Mouse (Mus musculus) C2C12 (cell line): ENCODE results near the gene Matn1. TPM values are rescaled to one million over a fixed set of nuclear protein-coding genes. Genes with fewer than 3 reads are reported as not detected.

Source experiments
- H3K27me3 ChIP-seq: one replicate; pipeline ENCODE4 v1.6.1; 2011; ENCODE audit not compliant: control insufficient read depth, insufficient read depth, insufficient read length
- H3K36me3 ChIP-seq: one replicate; pipeline ENCODE4 v1.6.1; 2011; ENCODE audit not compliant: control insufficient read depth, insufficient read depth
- H3K4me3 ChIP-seq: one replicate; pipeline ENCODE4 v1.5.1; 2011; ENCODE audit warnings: mild to moderate bottlenecking, control low read depth; ENCODE audit not compliant: poor library complexity, insufficient read depth, severe bottlenecking
- H3K79me2 ChIP-seq: one replicate; pipeline ENCODE4 v1.6.1; 2011; ENCODE audit not compliant: control insufficient read depth, insufficient read depth
- H3K79me3 ChIP-seq: one replicate; pipeline ENCODE4 v1.6.1; 2011; ENCODE audit warnings: low read depth, control low read depth
- H3ac ChIP-seq: one replicate; pipeline ENCODE3; 2011; ENCODE audit warnings: low read depth; ENCODE audit not compliant: control insufficient read depth, insufficient read length
- CEBPB ChIP-seq: IDR thresholded peaks from one replicate; pipeline ENCODE4 v1.6.1; 2011; ENCODE audit warnings: low read depth, mild to moderate bottlenecking, control low read depth, moderate library complexity
- CTCF ChIP-seq: IDR thresholded peaks from one replicate; pipeline ENCODE4 v1.5.1; 2011; ENCODE audit not compliant: control insufficient read depth, insufficient read depth, insufficient read length
- FOSL1 ChIP-seq: IDR thresholded peaks from one replicate; pipeline ENCODE4 v1.8.0; 2011; ENCODE audit warnings: mild to moderate bottlenecking, low read length; ENCODE audit not compliant: poor library complexity, insufficient read depth, severe bottlenecking
- MAX ChIP-seq: IDR thresholded peaks from one replicate; pipeline ENCODE4 v1.6.1; 2011; ENCODE audit warnings: mild to moderate bottlenecking, control low read depth
- MYOD1 ChIP-seq: IDR thresholded peaks from one replicate; pipeline ENCODE4 v1.6.1; 2011; ENCODE audit warnings: low read depth; ENCODE audit not compliant: control insufficient read depth, insufficient read length
- MYOG ChIP-seq: IDR thresholded peaks from one replicate; pipeline ENCODE4 v1.6.1; 2011; ENCODE audit not compliant: control insufficient read depth, insufficient read length; ENCODE audit errors: extremely low read depth
- USF1 ChIP-seq: IDR thresholded peaks from one replicate; pipeline ENCODE4 v1.6.1; 2011; ENCODE audit warnings: low read depth, mild to moderate bottlenecking, control low read depth, moderate library complexity
- long read RNA-seq, 2 experiments: library from polyadenylated mRNA; unstranded; transcript quantifications; one replicate each; pipeline ENCODE4 v2.0.0; 2019 to 2020
- polyA plus RNA-seq: library from polyadenylated mRNA; unstranded; fragments of >200 nt; fragmentation: generic; extraction: Trizol; gene quantifications from one replicate; pipeline ENCODE4 v1.2.1, GENCODE M21; 2012; ENCODE audit warnings: missing spikeins

Matn1 gene
- not detected for polyA plus RNA-seq
- long read RNA-seq, experiment 1: 0 reads
- long read RNA-seq, experiment 2: 0 reads

DNA sequence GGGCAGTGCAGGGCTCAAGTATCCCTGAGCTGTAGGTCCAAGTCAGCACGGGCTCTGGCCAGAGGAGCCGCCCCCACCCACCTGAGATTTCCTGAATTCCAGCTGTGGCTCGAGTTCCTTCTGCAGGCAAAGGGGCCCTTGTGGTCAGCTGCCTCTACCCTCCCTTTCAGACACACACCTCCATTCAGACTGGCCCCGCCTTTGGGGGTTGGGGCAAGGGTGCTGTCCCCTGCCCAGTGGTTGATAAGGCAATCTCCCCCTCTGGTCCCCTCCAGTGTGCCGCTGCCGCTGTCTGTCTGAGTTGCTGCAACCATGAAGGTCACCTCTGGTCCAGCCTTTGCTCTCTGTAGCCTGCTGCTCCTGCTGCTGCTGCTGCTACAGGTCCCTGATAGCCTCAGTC is at the start of gene Matn1:
Gene Matn1 (plus strand): TSS at position 274 of the 400 bp plus-strand sequence.
- no peaks in the 10 kb centered on the region for H3K79me3 ChIP-seq
- H3ac ChIP-seq: no peak within 1 kb of the TSS
- no peaks in the 10 kb centered on the region for H3K79me2 ChIP-seq
- TF ChIP-seq MAX (no peak), CEBPB (no peak), MYOG (no peak), FOSL1 (no peak), USF1 (no peak), CTCF (no peak), MYOD1 (no peak)
- no peaks in the 10 kb centered on the region for H3K36me3 ChIP-seq
- no peak within 1 kb of the TSS for H3K4me3 ChIP-seq
- H3K27me3 ChIP-seq: peaks cover 57% of the 10 kb centered on the region

DNA sequence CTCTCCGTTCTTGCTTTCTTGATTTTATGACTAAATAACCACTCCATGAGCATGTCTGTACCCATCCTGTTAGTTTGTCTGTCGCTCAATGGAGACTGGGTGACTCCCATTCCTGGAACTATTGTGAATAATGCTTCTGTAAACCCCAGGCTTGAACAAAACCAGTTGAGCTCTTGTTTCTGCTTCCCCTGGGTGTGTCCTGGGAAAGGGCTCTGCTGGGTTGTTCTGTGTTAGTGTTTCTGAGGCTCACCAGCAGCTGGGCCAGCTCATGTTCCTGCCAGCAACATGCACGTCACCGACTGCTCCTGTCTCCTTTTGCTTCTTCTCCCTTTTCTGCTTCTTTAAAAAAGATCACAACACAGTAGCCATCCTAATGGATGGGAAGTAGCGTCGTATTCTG is 48.5 kb upstream of the Matn1 start:
- Histone ChIP-seq H3K79me2 (no peaks in the 10 kb centered on the region), H3K4me3 (no peak overlapping the region), H3K27me3 (peaks cover 9% of the 10 kb centered on the region), H3ac (no peak overlapping the region), H3K36me3 (no peaks in the 10 kb centered on the region), H3K79me3 (no peaks in the 10 kb centered on the region)
- TF ChIP-seq FOSL1 (no peak), MAX (no peak)

GRCm38 (mm10) chr4:130896372-130896771 is 47.8 kb upstream of the Matn1 start:
- H3K4me3 ChIP-seq: no peak overlapping the region
- no peak overlapping the region for H3ac ChIP-seq
- TF ChIP-seq MYOG (no peak), CTCF (peak; percentile 28), MYOD1 (no peak)
- H3K27me3 ChIP-seq: peaks cover 9% of the 10 kb centered on the region
- no peaks in the 10 kb centered on the region for H3K79me3 ChIP-seq
- H3K36me3 ChIP-seq: no peaks in the 10 kb centered on the region
- H3K79me2 ChIP-seq: no peaks in the 10 kb centered on the region

DNA sequence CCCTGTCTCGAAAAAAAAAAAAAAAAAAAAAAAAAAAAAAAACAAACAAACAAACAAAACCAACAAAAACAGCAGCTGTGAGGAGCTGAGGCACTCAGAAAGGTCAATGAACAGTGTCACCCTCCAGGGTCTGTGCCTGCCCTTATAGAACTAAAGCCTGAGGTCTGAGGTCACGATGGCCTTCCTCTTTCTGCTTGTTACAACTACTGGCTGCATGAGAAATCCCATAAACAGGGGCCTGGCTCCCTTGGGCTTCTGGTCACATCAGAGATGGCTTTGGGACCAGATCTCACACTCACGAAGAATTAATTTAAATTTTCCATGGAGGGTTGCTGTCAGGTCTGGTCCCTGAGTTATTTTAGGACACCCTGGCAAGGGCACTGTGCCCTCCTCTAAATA is 44.8 kb upstream of the Matn1 start:
- Histone ChIP-seq H3K79me3 (no peaks in the 10 kb centered on the region), H3K79me2 (no peaks in the 10 kb centered on the region), H3K27me3 (peaks cover 8% of the 10 kb centered on the region), H3K36me3 (no peaks in the 10 kb centered on the region), H3ac (no peak overlapping the region), H3K4me3 (no peak overlapping the region)
- no peak for TF ChIP-seq CEBPB
- no peak for TF ChIP-seq USF1
- TF ChIP-seq CTCF: no peak
- TF ChIP-seq MYOG: no peak
- no peak for TF ChIP-seq MAX
- no peak for TF ChIP-seq FOSL1
- no peak for TF ChIP-seq MYOD1

DNA sequence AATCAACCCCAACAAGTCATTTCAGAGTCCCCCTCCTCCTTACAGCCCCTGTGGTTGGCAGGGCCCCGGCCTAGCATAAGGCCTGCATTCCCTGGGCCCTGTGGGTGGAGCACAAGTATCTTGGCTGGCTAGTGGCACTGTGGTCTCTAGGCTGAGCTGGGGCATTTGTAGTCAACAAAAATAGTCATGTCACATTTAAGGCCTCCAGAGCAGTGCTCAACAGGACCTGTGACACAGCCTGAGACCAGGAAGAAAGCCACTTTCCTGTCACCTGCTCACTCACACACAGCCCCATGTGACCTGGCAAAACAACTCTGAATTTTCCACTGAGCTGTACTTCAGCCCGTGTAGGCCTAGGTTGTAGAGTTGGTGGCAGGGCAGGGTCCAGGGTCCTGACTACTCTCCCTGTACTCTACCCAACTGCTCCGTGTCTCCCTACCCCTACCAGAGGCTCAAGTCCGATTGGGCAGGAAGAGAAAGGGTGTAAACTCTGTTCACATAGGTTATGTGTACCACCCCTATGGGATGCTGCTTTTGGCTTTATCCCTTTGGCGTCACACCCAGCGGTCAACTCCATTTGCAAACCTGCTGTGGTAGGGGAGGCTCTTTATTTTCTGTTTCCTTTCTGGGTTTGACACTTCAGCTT is 44.3 kb upstream of the Matn1 start:
- Histone ChIP-seq H3K27me3 (peaks cover 8% of the 10 kb centered on the region), H3K79me2 (no peaks in the 10 kb centered on the region), H3K4me3 (no peak overlapping the region), H3K36me3 (no peaks in the 10 kb centered on the region), H3ac (no peak overlapping the region), H3K79me3 (no peaks in the 10 kb centered on the region)
- no peak for TF ChIP-seq USF1
- TF ChIP-seq FOSL1: no peak
- TF ChIP-seq CEBPB: no peak
- no peak for TF ChIP-seq MAX

GRCm38 (mm10) chr4:130900746-130901145 is 43.4 kb upstream of the Matn1 start:
- Histone ChIP-seq H3K4me3 (no peak overlapping the region), H3K79me3 (no peaks in the 10 kb centered on the region), H3K27me3 (peaks cover 8% of the 10 kb centered on the region), H3K79me2 (no peaks in the 10 kb centered on the region), H3K36me3 (no peaks in the 10 kb centered on the region), H3ac (no peak overlapping the region)
- TF ChIP-seq MAX (no peak), FOSL1 (no peak), CTCF (no peak), USF1 (no peak), CEBPB (no peak), MYOG (no peak), MYOD1 (no peak)

GRCm38 (mm10) chr4:130902289-130902781 is 41.9 kb upstream of the Matn1 start:
- Histone ChIP-seq H3K4me3 (no peak overlapping the region), H3ac (no peak overlapping the region), H3K36me3 (no peaks in the 10 kb centered on the region), H3K27me3 (peaks cover 8% of the 10 kb centered on the region), H3K79me2 (no peaks in the 10 kb centered on the region), H3K79me3 (no peaks in the 10 kb centered on the region)
- no peak for TF ChIP-seq CEBPB
